Mouse (Mus musculus): ENCODE measurements around the gene Atxn7l3b. TPM values are rescaled to one million over a fixed set of nuclear protein-coding genes. Genes with fewer than 3 reads are reported as not detected.
A peak's percentile ranks its signal among the peaks of the same experiment; 100 is the strongest.
"Not testable (repeated sequence)": the region's sequence is repeated elsewhere in the genome, so short reads cannot be mapped to it uniquely, and the experiment has no call there.

The Atxn7l3b gene
- 391 and 395 TPM in 2 replicates for polyA plus RNA-seq (2015; fragmentation: Nextera tagmentation; extraction: Ambion mirVana)

DNA sequence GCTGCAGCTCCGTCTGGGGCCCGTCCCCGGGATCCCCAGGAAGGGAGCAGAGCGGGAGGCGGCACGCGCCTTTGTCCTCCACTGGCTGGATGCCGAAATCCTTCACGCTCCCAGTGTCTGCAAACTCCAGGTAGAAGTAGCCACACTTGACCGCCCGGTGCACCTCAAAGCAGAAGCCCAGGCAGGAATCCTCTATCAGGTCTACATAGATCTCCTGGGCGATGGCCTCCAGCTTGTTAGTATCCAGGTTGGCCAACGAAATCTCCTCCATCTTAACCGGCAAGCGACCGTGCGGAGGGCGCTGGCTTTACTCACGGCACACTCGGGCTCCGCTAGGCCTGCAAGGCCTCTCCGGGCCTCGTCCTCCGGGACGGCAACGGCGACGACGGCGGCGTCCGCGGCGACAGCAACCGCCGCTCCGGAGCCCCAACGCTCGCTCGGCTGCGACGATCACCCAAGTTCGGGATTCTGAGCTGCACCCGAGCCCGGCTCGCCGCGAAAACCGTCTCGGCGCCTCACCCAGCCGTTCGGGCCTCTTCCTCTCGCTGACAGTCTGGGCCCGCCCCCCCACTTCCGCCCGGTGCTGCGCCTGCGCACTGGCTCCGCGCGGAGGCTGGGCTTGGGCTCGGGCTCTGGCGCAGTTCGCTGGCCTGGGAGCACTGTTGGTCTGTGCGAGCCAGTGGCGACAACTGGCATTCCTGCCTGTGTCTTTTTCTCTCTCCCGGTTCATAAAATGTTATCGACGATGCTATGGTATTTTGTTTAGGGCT is at the start of gene Atxn7l3b:
Gene Atxn7l3b (minus strand): TSS at position 550 of the 770 bp plus-strand sequence.
- WGBS = under 1% methylated on average over 70 of the region's 70 CpGs
- Histone ChIP-seq H3K36me3 (peaks cover 32% of the 10 kb centered on the region), H3K4me1 (peaks cover 35% of the 10 kb centered on the region), H3K4me2 (replicated peaks) (peak within 1 kb of the TSS; percentile 82), H3K9ac (replicated peaks) (peak within 1 kb of the TSS; percentile 100), H3K27ac (replicated peaks) (peak within 1 kb of the TSS; percentile 98), H3K9me3 (no peaks in the 10 kb centered on the region), H3K27me3 (no peaks in the 10 kb centered on the region), H3K4me3 (peak within 1 kb of the TSS; percentile 95)
- ATAC-seq (replicated peaks) = peak; percentile 100

DNA sequence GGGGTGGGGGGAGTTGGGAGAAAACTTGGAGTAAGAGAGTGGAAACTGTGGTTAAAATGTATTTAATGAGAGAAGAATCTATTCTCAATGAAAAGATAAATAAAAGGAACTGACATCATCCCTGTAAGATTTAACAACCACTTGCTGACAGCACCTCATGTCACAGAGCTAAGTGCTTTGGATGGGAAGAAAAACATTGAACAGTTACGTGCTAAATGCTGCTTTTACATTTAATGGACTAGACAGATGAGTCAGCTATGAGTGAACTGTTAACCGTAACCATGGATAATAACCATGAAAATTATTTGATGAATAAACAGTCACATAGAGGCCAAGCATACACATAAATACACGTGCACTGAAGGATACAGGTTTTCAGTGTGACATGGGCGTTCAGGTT is 48.8 kb upstream of the Atxn7l3b start:
- Histone ChIP-seq H3K4me2 (replicated peaks) (no peak overlapping the region), H3K9ac (replicated peaks) (no peak overlapping the region), H3K36me3 (no peaks in the 10 kb centered on the region), H3K9me3 (no peaks in the 10 kb centered on the region), H3K27ac (replicated peaks) (no peak overlapping the region), H3K4me1 (no peaks in the 10 kb centered on the region), H3K4me3 (no peak overlapping the region), H3K27me3 (no peaks in the 10 kb centered on the region)
- no peak for ATAC-seq (replicated peaks)
- WGBS = 90% methylated on average over 4 of the region's 4 CpGs

DNA sequence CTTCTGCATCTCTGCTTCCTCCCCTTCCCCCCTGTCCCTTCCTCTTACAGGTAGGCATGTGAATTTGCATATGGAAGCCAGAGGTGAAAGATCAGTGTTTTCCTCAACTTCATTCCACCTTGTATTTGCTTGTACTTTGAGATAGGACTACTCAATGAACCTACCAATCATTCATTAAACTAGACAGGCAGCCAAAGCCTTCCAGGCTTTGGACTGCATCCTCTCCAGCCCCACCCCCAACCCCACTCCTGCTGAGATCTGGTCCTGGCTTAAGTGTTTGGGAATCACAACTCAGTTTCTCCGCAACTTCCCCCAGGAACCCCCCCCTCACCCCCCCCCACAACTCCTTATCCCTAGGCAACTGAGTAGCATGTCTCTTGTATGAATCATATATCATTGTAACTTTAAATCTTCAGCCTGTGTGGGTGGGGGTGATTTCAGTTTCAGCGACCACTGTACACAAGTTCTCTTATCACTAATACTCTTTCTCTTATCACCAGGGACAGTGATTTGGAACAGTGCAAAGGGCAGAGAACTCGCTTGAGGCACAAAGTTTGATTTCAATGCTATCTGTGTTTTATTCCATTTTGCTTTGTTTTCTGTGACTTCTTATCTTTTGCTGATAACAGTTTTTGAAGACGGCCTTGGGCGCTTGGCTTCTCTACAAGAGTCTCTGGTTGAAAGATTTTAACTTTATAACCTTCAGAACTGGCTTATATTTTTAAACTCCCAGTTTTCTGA is 44.7 kb upstream of the Atxn7l3b start:
- no peak for ATAC-seq (replicated peaks)
- Histone ChIP-seq H3K4me1 (no peaks in the 10 kb centered on the region), H3K9ac (replicated peaks) (no peak overlapping the region), H3K27me3 (no peaks in the 10 kb centered on the region), H3K4me2 (replicated peaks) (no peak overlapping the region), H3K4me3 (no peak overlapping the region), H3K36me3 (no peaks in the 10 kb centered on the region), H3K27ac (replicated peaks) (no peak overlapping the region), H3K9me3 (no peaks in the 10 kb centered on the region)
- WGBS = 77% methylated on average over 5 of the region's 5 CpGs

DNA sequence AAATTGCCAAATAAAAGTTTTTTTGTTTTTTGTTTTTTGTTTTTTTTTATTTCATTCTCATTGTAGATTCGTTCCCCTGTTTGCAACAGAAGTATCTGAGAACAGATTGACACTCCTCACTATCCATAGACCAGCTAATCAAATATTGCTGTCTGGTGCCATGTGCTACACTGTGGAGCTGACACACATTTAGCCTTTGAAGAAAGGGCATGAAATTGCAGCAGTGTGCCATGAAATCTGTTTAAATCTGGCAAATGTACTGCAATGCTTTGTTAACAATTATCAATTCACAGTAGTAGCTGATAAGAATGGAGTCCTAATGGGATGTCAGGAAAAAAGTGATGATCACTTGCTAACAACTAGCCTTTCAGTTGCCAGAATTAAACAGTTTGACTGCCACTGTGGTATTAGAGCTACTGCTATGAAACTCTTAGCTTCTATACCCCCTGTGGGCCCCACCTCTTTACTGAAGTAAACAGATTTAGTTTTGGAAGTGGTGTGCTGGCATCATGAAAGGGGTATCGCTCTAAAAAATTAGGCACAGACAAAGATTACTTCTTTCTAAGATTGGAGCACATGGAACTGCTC is 41.3 kb upstream of the Atxn7l3b start:
- ATAC-seq (replicated peaks) = peak; percentile 68
- H3K9ac ChIP-seq (replicated peaks) = no peak overlapping the region
- WGBS = 77% methylated on average over 2 of the region's 2 CpGs

DNA sequence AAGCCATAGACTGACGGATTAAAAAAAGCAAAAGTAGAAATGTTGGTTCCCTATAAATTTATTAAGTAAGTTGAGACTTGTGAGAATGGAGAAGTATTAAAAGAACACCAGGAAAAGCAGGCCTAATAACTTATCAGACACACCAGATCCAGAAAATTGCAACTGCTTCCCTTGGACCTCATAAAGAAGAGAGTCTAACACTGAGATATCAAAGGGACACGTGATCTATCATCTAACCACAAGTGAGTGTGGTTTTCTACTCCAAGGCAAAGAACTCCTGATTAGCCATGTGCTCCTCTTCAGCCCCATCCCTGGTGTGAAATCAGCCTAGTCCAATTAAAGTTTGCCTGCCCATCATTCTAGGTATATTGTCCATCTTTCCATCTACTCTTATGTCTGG is 38.8 kb upstream of the Atxn7l3b start:
- Histone ChIP-seq H3K9me3 (no peaks in the 10 kb centered on the region), H3K4me2 (replicated peaks) (no peak overlapping the region), H3K4me1 (no peaks in the 10 kb centered on the region), H3K4me3 (no peak overlapping the region), H3K36me3 (no peaks in the 10 kb centered on the region), H3K27ac (replicated peaks) (no peak overlapping the region), H3K9ac (replicated peaks) (no peak overlapping the region), H3K27me3 (no peaks in the 10 kb centered on the region)
- 80% methylated on average over 2 of the region's 2 CpGs for WGBS
- ATAC-seq (replicated peaks) = no peak

More for the DNA sequence above, 41.3 kb upstream of the Atxn7l3b start:
- no peak overlapping the region for H3K4me3 ChIP-seq
- H3K4me2 ChIP-seq (replicated peaks) = no peak overlapping the region
- H3K4me1 ChIP-seq = no peaks in the 10 kb centered on the region
- no peaks in the 10 kb centered on the region for H3K9me3 ChIP-seq
- H3K27ac ChIP-seq (replicated peaks) = no peak overlapping the region
- no peaks in the 10 kb centered on the region for H3K27me3 ChIP-seq
- H3K36me3 ChIP-seq = no peaks in the 10 kb centered on the region

DNA sequence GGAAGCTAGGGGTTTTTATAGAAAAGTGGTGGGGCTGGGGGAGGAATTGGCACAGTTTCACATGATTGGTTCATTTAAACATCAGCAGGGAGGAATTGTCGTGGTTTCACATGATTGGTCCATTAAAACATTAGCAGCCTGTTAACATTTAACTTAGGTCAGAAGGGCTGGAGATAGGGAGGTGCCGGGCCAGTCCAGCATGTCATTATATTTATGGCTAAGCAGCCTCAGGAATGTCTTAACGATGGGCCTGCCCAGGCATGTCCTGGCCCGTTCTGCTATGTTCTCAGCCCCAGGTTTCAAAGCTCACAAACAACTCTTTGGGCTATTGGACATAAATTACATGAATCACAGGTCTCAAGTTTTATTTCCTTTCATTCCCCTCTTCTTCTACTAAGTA is 33.4 kb upstream of the Atxn7l3b start:
- H3K9me3 ChIP-seq; H3K4me1 ChIP-seq; H3K27ac ChIP-seq (replicated peaks); ATAC-seq (replicated peaks); H3K27me3 ChIP-seq; H3K4me3 ChIP-seq; H3K4me2 ChIP-seq (replicated peaks); H3K9ac ChIP-seq (replicated peaks); H3K36me3 ChIP-seq: not testable (repeated sequence)
- 35% methylated on average over 4 of the region's 4 CpGs for WGBS

DNA sequence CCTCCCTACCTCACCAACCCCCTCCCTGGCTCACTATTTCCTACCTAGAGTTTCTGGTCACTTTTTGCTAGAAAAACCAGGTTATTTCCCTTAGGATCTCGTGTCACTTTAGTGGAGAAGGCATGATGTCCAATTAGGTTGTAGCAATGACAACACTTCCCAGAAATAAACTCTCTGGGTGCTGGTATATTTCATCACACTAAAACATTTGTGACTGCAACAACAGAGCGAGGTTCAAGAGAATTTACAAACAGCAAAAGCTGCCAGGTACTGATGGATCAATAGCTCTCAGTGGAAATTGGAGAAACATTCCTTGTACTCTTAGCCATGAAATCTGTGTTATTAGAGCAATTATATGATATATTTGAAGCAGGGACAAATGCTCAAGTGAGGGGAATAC is 25.3 kb upstream of the Atxn7l3b start:
- Histone ChIP-seq H3K4me2 (replicated peaks) (no peak overlapping the region), H3K9me3 (no peaks in the 10 kb centered on the region), H3K9ac (replicated peaks) (no peak overlapping the region), H3K4me3 (no peak overlapping the region), H3K36me3 (no peaks in the 10 kb centered on the region), H3K27me3 (no peaks in the 10 kb centered on the region), H3K4me1 (no peaks in the 10 kb centered on the region), H3K27ac (replicated peaks) (no peak overlapping the region)
- no peak for ATAC-seq (replicated peaks)
- 66% methylated on average over 2 of the region's 2 CpGs for WGBS

DNA sequence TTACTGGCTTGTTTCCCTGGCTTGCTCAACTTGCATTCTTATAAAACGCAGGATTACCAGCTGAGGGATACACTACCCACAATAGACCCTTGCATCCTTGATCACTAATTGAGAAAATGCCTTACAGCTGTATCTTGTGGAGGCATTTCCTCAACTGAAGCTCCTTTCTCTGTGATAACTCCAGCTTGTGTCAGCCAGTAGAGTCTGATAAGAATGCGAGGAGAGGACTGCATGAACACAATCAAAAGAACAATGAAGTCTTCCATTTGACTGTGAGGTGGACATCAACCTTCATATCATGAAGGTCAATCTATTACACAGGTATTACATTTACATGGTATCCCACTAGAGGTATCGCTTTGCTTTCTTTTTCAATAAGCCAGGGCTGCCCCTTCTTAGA is 19.7 kb upstream of the Atxn7l3b start:
- Histone ChIP-seq H3K4me2 (replicated peaks) (no peak overlapping the region), H3K9me3 (no peaks in the 10 kb centered on the region), H3K27ac (replicated peaks) (no peak overlapping the region), H3K9ac (replicated peaks) (no peak overlapping the region), H3K27me3 (no peaks in the 10 kb centered on the region), H3K36me3 (no peaks in the 10 kb centered on the region), H3K4me1 (no peaks in the 10 kb centered on the region), H3K4me3 (no peak overlapping the region)
- no peak for ATAC-seq (replicated peaks)
- WGBS = 87% methylated on average over 3 of the region's 3 CpGs

DNA sequence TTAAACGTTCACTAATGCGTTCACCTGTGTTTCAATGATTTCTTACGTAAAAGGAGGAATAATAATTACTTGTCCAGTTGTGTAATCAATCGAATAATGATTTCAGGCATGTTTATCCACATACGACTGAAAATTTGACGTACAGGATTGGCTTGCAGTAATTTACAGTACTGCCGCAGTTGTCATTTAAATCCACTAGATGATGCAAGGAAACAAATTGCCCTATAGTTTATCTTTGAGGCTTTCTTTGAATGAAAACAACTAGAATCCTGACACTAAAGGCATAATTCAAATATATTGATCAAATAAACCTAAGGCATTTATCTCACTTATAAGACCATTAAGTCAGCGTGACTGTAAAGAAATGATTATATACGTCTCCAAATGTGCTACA is 418 bp upstream of the Atxn7l3b start:
- Histone ChIP-seq H3K4me1 (peaks cover 35% of the 10 kb centered on the region), H3K36me3 (peaks cover 29% of the 10 kb centered on the region), H3K4me2 (replicated peaks) (peak overlapping the region; percentile 82), H3K4me3 (peak overlapping the region; percentile 95), H3K9ac (replicated peaks) (peak overlapping the region; percentile 100), H3K27ac (replicated peaks) (peak overlapping the region; percentile 98), H3K27me3 (no peaks in the 10 kb centered on the region), H3K9me3 (no peaks in the 10 kb centered on the region)
- WGBS = 39% methylated on average over 9 of the region's 9 CpGs
- ATAC-seq (replicated peaks) = no peak

DNA sequence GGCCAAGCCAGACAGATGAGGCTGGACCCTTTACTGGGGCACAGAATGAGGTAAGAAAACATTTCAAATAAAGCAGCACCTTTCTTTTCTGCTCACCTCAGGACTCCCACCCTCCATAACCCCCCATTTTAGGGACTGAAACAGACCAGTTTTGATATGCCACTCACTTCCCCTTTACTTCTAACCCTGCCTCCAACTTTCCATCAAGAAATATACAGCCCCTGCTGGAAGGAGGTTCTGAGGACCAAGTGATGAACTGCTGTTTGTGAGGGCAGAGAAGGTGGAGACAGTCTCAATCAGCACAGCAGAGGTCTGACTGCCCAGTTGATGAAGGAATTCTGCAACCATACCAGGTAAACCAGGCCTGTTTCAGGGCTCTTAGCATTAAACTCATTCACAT is 1.8 kb downstream of the Atxn7l3b start:
- no peak for ATAC-seq (replicated peaks)
- Histone ChIP-seq H3K4me1 (peaks cover 35% of the 10 kb centered on the region), H3K27ac (replicated peaks) (no peak overlapping the region), H3K4me3 (peak overlapping the region; percentile 95; the same call in 1 of the 2 replicates), H3K9ac (replicated peaks) (no peak overlapping the region), H3K36me3 (peaks cover 41% of the 10 kb centered on the region), H3K4me2 (replicated peaks) (peak overlapping the region; percentile 82), H3K9me3 (no peaks in the 10 kb centered on the region), H3K27me3 (no peaks in the 10 kb centered on the region)

DNA sequence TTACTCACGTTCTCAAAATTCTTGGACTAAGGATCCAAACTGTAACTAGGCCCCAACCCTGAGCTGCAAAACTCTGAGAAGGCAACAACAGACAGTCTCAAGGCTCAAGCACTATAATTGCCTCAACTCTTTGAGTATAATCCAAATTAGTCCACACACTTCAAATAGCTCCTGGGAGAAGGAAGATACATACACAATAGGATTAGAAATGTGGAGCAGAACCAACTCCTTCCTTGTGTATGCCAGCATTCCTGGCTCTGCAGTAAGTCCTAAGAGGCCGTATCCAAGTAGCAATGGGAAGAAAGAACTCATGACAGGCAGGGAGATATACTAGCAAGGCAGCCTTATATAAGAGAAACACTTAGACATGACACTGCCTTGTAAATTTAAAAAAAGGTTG is 2.5 kb downstream of the Atxn7l3b start:
- H3K4me1 ChIP-seq = peaks cover 35% of the 10 kb centered on the region
- peak overlapping the region; percentile 82 for H3K4me2 ChIP-seq (replicated peaks)
- peaks cover 41% of the 10 kb centered on the region for H3K36me3 ChIP-seq
- no peak for ATAC-seq (replicated peaks)
- WGBS = 73% methylated on average over 2 of the region's 2 CpGs
- H3K27ac ChIP-seq (replicated peaks) = no peak overlapping the region
- no peak overlapping the region for H3K9ac ChIP-seq (replicated peaks)
- no peaks in the 10 kb centered on the region for H3K9me3 ChIP-seq
- peak overlapping the region; percentile 3; the same call in 1 of the 2 replicates for H3K4me3 ChIP-seq
- H3K27me3 ChIP-seq = no peaks in the 10 kb centered on the region

DNA sequence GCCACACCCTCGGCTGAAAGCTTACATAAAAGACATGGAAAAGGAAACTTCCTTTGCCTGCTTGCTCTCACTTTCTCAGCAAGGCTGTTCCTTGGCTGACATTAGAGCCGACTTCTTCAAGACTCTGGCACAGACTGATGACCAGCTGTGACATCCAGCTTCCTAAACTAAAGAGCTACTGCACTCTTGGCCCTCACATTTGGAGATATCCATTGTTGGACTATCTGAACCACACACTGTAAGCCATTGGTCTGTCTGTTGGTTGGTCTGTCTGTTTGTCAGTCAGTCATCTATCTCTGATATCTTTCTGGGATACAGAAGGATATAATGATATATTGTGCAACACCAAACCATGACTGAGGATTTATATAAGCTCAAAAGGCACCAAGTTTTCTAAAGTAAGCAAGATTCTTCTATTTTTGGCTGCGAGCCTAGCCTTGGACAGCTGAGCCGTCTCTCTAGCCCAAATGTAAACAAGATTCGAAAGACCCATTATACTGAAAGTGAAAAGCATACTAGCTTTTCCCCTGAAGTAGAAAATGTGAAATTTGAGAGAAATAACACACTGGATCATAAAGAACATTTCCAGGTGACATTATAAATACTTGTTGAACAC is 12.1 kb downstream of the Atxn7l3b start:
- 76% methylated on average over 5 of the region's 5 CpGs for WGBS
- Histone ChIP-seq H3K4me3 (no peak overlapping the region), H3K27ac (replicated peaks) (no peak overlapping the region), H3K4me1 (no peaks in the 10 kb centered on the region), H3K27me3 (no peaks in the 10 kb centered on the region), H3K4me2 (replicated peaks) (no peak overlapping the region), H3K9me3 (no peaks in the 10 kb centered on the region), H3K9ac (replicated peaks) (no peak overlapping the region), H3K36me3 (no peaks in the 10 kb centered on the region)
- ATAC-seq (replicated peaks) = no peak
